Mouse (Mus musculus): ENCODE data around the gene BC003965. TPM values are rescaled to one million over a fixed set of nuclear protein-coding genes. Genes with fewer than 3 reads are reported as not detected.
A peak's percentile ranks its signal among the peaks of the same experiment; 100 is the strongest.

The BC003965 gene
- polyA plus RNA-seq, 1 experiment from 2014 or later: 25.1 TPM

- no peak overlapping the region for H3K27ac ChIP-seq (replicated peaks in 1 of 2; ENCODE audit: control insufficient read depth in 1 of 2, insufficient read depth in 1 of 2, low read depth in 2 of 2, low read length in 2 of 2)
- H3K4me1 ChIP-seq (ENCODE audit: control insufficient read depth in 2 of 2, insufficient read depth in 2 of 2, low read length in 2 of 2): no peaks in the 10 kb centered on the region
- H3K36me3 ChIP-seq (ENCODE audit: control insufficient read depth, insufficient read depth, low read length): peaks cover 7% of the 10 kb centered on the region
- WGBS: 46% methylated on average over 6 of the region's 6 CpGs
- H3K4me2 ChIP-seq (ENCODE audit: low read length): no peak overlapping the region
- H3K27me3 ChIP-seq (ENCODE audit: control insufficient read depth, insufficient read depth, low read length): no peaks in the 10 kb centered on the region
- no peak overlapping the region for H3K4me3 ChIP-seq (ENCODE audit: control insufficient read depth in 1 of 2, insufficient read depth in 1 of 2, low read depth in 1 of 2, low read length in 2 of 2)
- ATAC-seq (ENCODE audit: insufficient number of reproducible peaks, insufficient read depth, low FRiP score, low read depth): no peak
- H3K9me3 ChIP-seq (ENCODE audit: control insufficient read depth, low read length): no peaks in the 10 kb centered on the region
- H3K9ac ChIP-seq (ENCODE audit: low read length): no peak overlapping the region
Observed at GRCm38 (mm10) chr17:25165970-25166671, 18.2 kb upstream of the BC003965 start.

- peaks cover 5 to 8% of the 10 kb centered on the region in 2 experiments; a peak in 1 of 4 replicates for H3K4me1 ChIP-seq (ENCODE audit: control insufficient read depth in 2 of 2, insufficient read depth in 2 of 2, low read length in 2 of 2)
- no peak overlapping the region for H3K27ac ChIP-seq (replicated peaks in 1 of 2; ENCODE audit: control insufficient read depth in 1 of 2, insufficient read depth in 1 of 2, low read depth in 2 of 2, low read length in 2 of 2)
- H3K27me3 ChIP-seq (ENCODE audit: control insufficient read depth, insufficient read depth, low read length): no peaks in the 10 kb centered on the region
- WGBS: 66% methylated on average over 2 of the region's 2 CpGs
- H3K4me2 ChIP-seq (ENCODE audit: low read length): no peak overlapping the region
- H3K9me3 ChIP-seq (ENCODE audit: control insufficient read depth, low read length): no peaks in the 10 kb centered on the region
- ATAC-seq (ENCODE audit: insufficient number of reproducible peaks, insufficient read depth, low FRiP score, low read depth): no peak
- no peak overlapping the region for H3K9ac ChIP-seq (ENCODE audit: low read length)
- H3K36me3 ChIP-seq (ENCODE audit: control insufficient read depth, insufficient read depth, low read length): no peaks in the 10 kb centered on the region
- H3K4me3 ChIP-seq (ENCODE audit: control insufficient read depth in 1 of 2, insufficient read depth in 1 of 2, low read depth in 1 of 2, low read length in 2 of 2): no peak overlapping the region
Observed at GRCm38 (mm10) chr17:25169706-25170105, 14.6 kb upstream of the BC003965 start.

- 85% methylated on average over 3 of the region's 3 CpGs for WGBS
- Histone ChIP-seq H3K4me3 (ENCODE audit: control insufficient read depth in 1 of 2, insufficient read depth in 1 of 2, low read depth in 1 of 2, low read length in 2 of 2) (no peak overlapping the region), H3K9ac (ENCODE audit: low read length) (no peak overlapping the region), H3K4me2 (ENCODE audit: low read length) (no peak overlapping the region), H3K9me3 (ENCODE audit: control insufficient read depth, low read length) (no peaks in the 10 kb centered on the region), H3K36me3 (ENCODE audit: control insufficient read depth, insufficient read depth, low read length) (no peaks in the 10 kb centered on the region), H3K4me1 (ENCODE audit: control insufficient read depth in 2 of 2, insufficient read depth in 2 of 2, low read length in 2 of 2) (peaks cover 5 to 8% of the 10 kb centered on the region in 2 experiments; a peak in 1 of 4 replicates), H3K27me3 (ENCODE audit: control insufficient read depth, insufficient read depth, low read length) (no peaks in the 10 kb centered on the region; the same call in 1 of the 2 replicates), H3K27ac (replicated peaks in 1 of 2; ENCODE audit: control insufficient read depth in 1 of 2, insufficient read depth in 1 of 2, low read depth in 2 of 2, low read length in 2 of 2) (no peak overlapping the region)
- ATAC-seq (ENCODE audit: insufficient number of reproducible peaks, insufficient read depth, low FRiP score, low read depth): no peak
Observed at GRCm38 (mm10) chr17:25172558-25172957, 11.8 kb upstream of the BC003965 start.

GRCm38 (mm10) chr17:25175411-25175810 lies 8.9 kb upstream of the BC003965 start, which contains the start of gene Gm38655:
TSS of gene Gm38655 (minus strand) at chr17:25175471.
- no peak within 1 kb of the TSS for H3K9ac ChIP-seq (ENCODE audit: low read length)
- H3K4me1 ChIP-seq (ENCODE audit: control insufficient read depth in 2 of 2, insufficient read depth in 2 of 2, low read length in 2 of 2): peaks cover 5 to 8% of the 10 kb centered on the region in 2 experiments; a peak in 1 of 4 replicates
- no peaks in the 10 kb centered on the region for H3K9me3 ChIP-seq (ENCODE audit: control insufficient read depth, low read length)
- no peak for ATAC-seq (ENCODE audit: insufficient number of reproducible peaks, insufficient read depth, low FRiP score, low read depth)
- H3K36me3 ChIP-seq (ENCODE audit: control insufficient read depth, insufficient read depth, low read length): no peaks in the 10 kb centered on the region
- H3K4me2 ChIP-seq (ENCODE audit: low read length): no peak within 1 kb of the TSS
- WGBS: 63% methylated on average over 9 of the region's 9 CpGs
- H3K4me3 ChIP-seq (ENCODE audit: control insufficient read depth in 1 of 2, insufficient read depth in 1 of 2, low read depth in 1 of 2, low read length in 2 of 2): no peak within 1 kb of the TSS
- no peaks in the 10 kb centered on the region; the same call in 1 of the 2 replicates for H3K27me3 ChIP-seq (ENCODE audit: control insufficient read depth, insufficient read depth, low read length)
- no peak within 1 kb of the TSS for H3K27ac ChIP-seq (replicated peaks in 1 of 2; ENCODE audit: control insufficient read depth in 1 of 2, insufficient read depth in 1 of 2, low read depth in 2 of 2, low read length in 2 of 2)

- peaks cover 8 to 24% of the 10 kb centered on the region in 2 experiments for H3K4me1 ChIP-seq (ENCODE audit: control insufficient read depth in 2 of 2, insufficient read depth in 2 of 2, low read length in 2 of 2)
- H3K27me3 ChIP-seq (ENCODE audit: control insufficient read depth, insufficient read depth, low read length): peaks cover 9% of the 10 kb centered on the region; the same call in 1 of the 2 replicates
- no peak for ATAC-seq (ENCODE audit: insufficient number of reproducible peaks, insufficient read depth, low FRiP score, low read depth)
- no peaks in the 10 kb centered on the region for H3K9me3 ChIP-seq (ENCODE audit: control insufficient read depth, low read length)
- H3K9ac ChIP-seq (ENCODE audit: low read length): no peak overlapping the region
- H3K4me3 ChIP-seq (ENCODE audit: control insufficient read depth in 1 of 2, insufficient read depth in 1 of 2, low read depth in 1 of 2, low read length in 2 of 2): no peak overlapping the region
- no peak overlapping the region for H3K27ac ChIP-seq (replicated peaks in 1 of 2; ENCODE audit: control insufficient read depth in 1 of 2, insufficient read depth in 1 of 2, low read depth in 2 of 2, low read length in 2 of 2)
- H3K4me2 ChIP-seq (ENCODE audit: low read length): peak overlapping the region; percentile 99
- no peaks in the 10 kb centered on the region for H3K36me3 ChIP-seq (ENCODE audit: control insufficient read depth, insufficient read depth, low read length)
Observed at GRCm38 (mm10) chr17:25183232-25183631, 1.1 kb upstream of the BC003965 start.

- ATAC-seq (ENCODE audit: insufficient number of reproducible peaks, insufficient read depth, low FRiP score, low read depth): no peak
- 9% methylated on average over 17 of the region's 17 CpGs for WGBS
- Histone ChIP-seq H3K4me1 (ENCODE audit: control insufficient read depth in 2 of 2, insufficient read depth in 2 of 2, low read length in 2 of 2) (peaks cover 11 to 32% of the 10 kb centered on the region in 2 experiments), H3K4me2 (ENCODE audit: low read length) (peak overlapping the region; percentile 99), H3K27me3 (ENCODE audit: control insufficient read depth, insufficient read depth, low read length) (peaks cover 9% of the 10 kb centered on the region; the same call in 1 of the 2 replicates), H3K9me3 (ENCODE audit: control insufficient read depth, low read length) (no peaks in the 10 kb centered on the region), H3K9ac (ENCODE audit: low read length) (peak overlapping the region; percentile 83), H3K27ac (replicated peaks in 1 of 2; ENCODE audit: control insufficient read depth in 1 of 2, insufficient read depth in 1 of 2, low read depth in 2 of 2, low read length in 2 of 2) (peak overlapping the region in 1 of 2 experiments; percentile 87; a peak in 1 of 4 replicates), H3K4me3 (ENCODE audit: control insufficient read depth in 1 of 2, insufficient read depth in 1 of 2, low read depth in 1 of 2, low read length in 2 of 2) (peak overlapping the region; percentile 87 to 96), H3K36me3 (ENCODE audit: control insufficient read depth, insufficient read depth, low read length) (no peaks in the 10 kb centered on the region)
Observed at GRCm38 (mm10) chr17:25184961-25185360, 607 bp downstream of the BC003965 start.

GRCm38 (mm10) chr17:25187784-25188149 lies 3.4 kb downstream of the BC003965 start:
- peak overlapping the region; percentile 88 for H3K9ac ChIP-seq (ENCODE audit: low read length)
- peak overlapping the region; percentile 75 to 83 for H3K27ac ChIP-seq (replicated peaks in 1 of 2; ENCODE audit: control insufficient read depth in 1 of 2, insufficient read depth in 1 of 2, low read depth in 2 of 2, low read length in 2 of 2)
- H3K27me3 ChIP-seq (ENCODE audit: control insufficient read depth, insufficient read depth, low read length): 0 out of 2 replicates have a peak, but pooled peaks cover 3% of the 10 kb centered on the region
- no peak for ATAC-seq (ENCODE audit: insufficient number of reproducible peaks, insufficient read depth, low FRiP score, low read depth)
- H3K4me1 ChIP-seq (ENCODE audit: control insufficient read depth in 2 of 2, insufficient read depth in 2 of 2, low read length in 2 of 2): peaks cover 11 to 32% of the 10 kb centered on the region in 2 experiments
- 5% methylated on average over 11 of the region's 11 CpGs for WGBS
- peaks cover 21% of the 10 kb centered on the region for H3K36me3 ChIP-seq (ENCODE audit: control insufficient read depth, insufficient read depth, low read length)
- H3K4me3 ChIP-seq (ENCODE audit: control insufficient read depth in 1 of 2, insufficient read depth in 1 of 2, low read depth in 1 of 2, low read length in 2 of 2): peak overlapping the region; percentile 79 to 99
- no peaks in the 10 kb centered on the region for H3K9me3 ChIP-seq (ENCODE audit: control insufficient read depth, low read length)
- peak overlapping the region; percentile 84 for H3K4me2 ChIP-seq (ENCODE audit: low read length)

Measured in heart, embryonic 14.5 days (tissue).